ENCODE assay signal across 8 mouse cellular contexts in genomic region chr11:62746001-62746533, GRCm38 (mm10). TPM values are rescaled to one million over a fixed set of nuclear protein-coding genes. Genes with fewer than 3 reads are reported as not detected.
DNase-seq lines count a peak whose midpoint lies in the region; ATAC-seq and TF ChIP-seq lines count a peak whose summit lies in the region.

No protein-coding gene starts in this region.

- H3K4me1 ChIP-seq in hindbrain, embryonic 12.5 days = no peaks in the 10 kb centered on the region
- peaks cover 5% of the 10 kb centered on the region; the same call in 1 of the 2 replicates for H3K4me1 ChIP-seq in lung, embryonic 15.5 days
- no peaks in the 10 kb centered on the region for H3K4me1 ChIP-seq in olfactory bulb, adult 2 months (ENCODE audit: control insufficient read depth, insufficient read depth, low read length)

- H3K4me3 ChIP-seq in hindbrain, embryonic 12.5 days = peak overlapping the region; percentile 33
- peak overlapping the region; percentile 39 for H3K4me3 ChIP-seq in lung, embryonic 15.5 days
- peak overlapping the region; percentile 48 for H3K4me3 ChIP-seq in olfactory bulb, adult 2 months (ENCODE audit: insufficient read depth, low read depth, low read length)

- peak; percentile 86 for DNase-seq in MN1 (ENCODE audit: low spot score)
- peak; percentile 87 for DNase-seq in cerebellum, adult 9-11 months
- peak; percentile 33 to 49 for DNase-seq in frontal cortex, postnatal 14 days (ENCODE audit: low spot score in 2 of 2)
- DNase-seq in layer of hippocampus, postnatal 10 days (ENCODE audit: low spot score in 2 of 2) = peak; percentile 58 to 69
- peak; percentile 70 to 80 for DNase-seq in thymus, postnatal 36 days

- H3K9me3 ChIP-seq in hindbrain, embryonic 12.5 days (replicated peaks) = no peaks in the 10 kb centered on the region
- no peaks in the 10 kb centered on the region for H3K9me3 ChIP-seq in lung, embryonic 15.5 days

- H3K27me3 ChIP-seq in hindbrain, embryonic 12.5 days = peaks cover 11% of the 10 kb centered on the region; the same call in 1 of the 2 replicates
- peaks cover 23% of the 10 kb centered on the region; the same call in 1 of the 2 replicates for H3K27me3 ChIP-seq in lung, embryonic 15.5 days

- H3K36me3 ChIP-seq in hindbrain, embryonic 12.5 days = no peaks in the 10 kb centered on the region
- H3K36me3 ChIP-seq in lung, embryonic 15.5 days = no peaks in the 10 kb centered on the region

- no peak for TF ChIP-seq POLR2A in olfactory bulb, adult 2 months (IDR thresholded peaks at IDR 0.05; ENCODE audit: insufficient read depth, low read depth, low read length)

- ATAC-seq in hindbrain, embryonic 12.5 days (ENCODE audit: low FRiP score) = peak; percentile 80
- no peak for ATAC-seq in lung, embryonic 15.5 days (ENCODE audit: borderline replicate concordance, extremely low read depth, low FRiP score, low TSS enrichment)

- peak overlapping the region; percentile 58 for H3K4me2 ChIP-seq in hindbrain, embryonic 12.5 days (replicated peaks)
- H3K4me2 ChIP-seq in lung, embryonic 15.5 days = peak overlapping the region; percentile 59

- H3K27ac ChIP-seq in hindbrain, embryonic 12.5 days = peak overlapping the region; percentile 5; the same call in 1 of the 2 replicates
- H3K27ac ChIP-seq in lung, embryonic 15.5 days = no peak overlapping the region
- H3K27ac ChIP-seq in olfactory bulb, adult 2 months (ENCODE audit: insufficient read depth, low read depth, low read length) = no peak overlapping the region

- 2% methylated on average over 27 of the region's 27 CpGs for WGBS in hindbrain, embryonic 12.5 days
- WGBS in lung, embryonic 15.5 days = 2% methylated on average over 27 of the region's 27 CpGs
- 1% methylated on average over 27 of the region's 27 CpGs for WGBS in olfactory bulb, adult 2 months

- H3K9ac ChIP-seq in hindbrain, embryonic 12.5 days = peak overlapping the region; percentile 24
- H3K9ac ChIP-seq in lung, embryonic 15.5 days = no peak overlapping the region

- TF ChIP-seq CTCF in olfactory bulb, adult 2 months (IDR thresholded peaks at IDR 0.05; ENCODE audit: insufficient read depth, low read depth, low read length) = no peak

RNA-seq across cellular contexts. Expression of gene Gm10428, which starts 6.8 kb away (rescaled TPM):
- not detected in 2 replicates for polyA plus RNA-seq in hindbrain, embryonic 12.5 days (2016; fragmentation: Nextera tagmentation; extraction: Ambion mirVana)
- total RNA-seq in layer of hippocampus, postnatal 10 days (2021) = not detected
- polyA plus RNA-seq in lung, embryonic 15.5 days (2015; fragmentation: Nextera tagmentation; extraction: Ambion mirVana) = not detected in 2 replicates
- not detected in 2 replicates for polyA plus RNA-seq in olfactory bulb, adult 2 months (2012; ENCODE audit: insufficient read depth, insufficient read length, low replicate concordance, missing spikeins)

RNA-seq across cellular contexts. Expression of gene Zfp287, which starts 14.4 kb away (rescaled TPM):
- 20.8 and 21.1 TPM in 2 replicates for polyA plus RNA-seq in hindbrain, embryonic 12.5 days (2016; fragmentation: Nextera tagmentation; extraction: Ambion mirVana)
- total RNA-seq in layer of hippocampus, postnatal 10 days (2021) = 10 to 100 TPM; 17.8 to 19.9 TPM
- polyA plus RNA-seq in lung, embryonic 15.5 days (2015; fragmentation: Nextera tagmentation; extraction: Ambion mirVana) = 5.8 and 6.6 TPM in 2 replicates
- polyA plus RNA-seq in olfactory bulb, adult 2 months (2012; ENCODE audit: insufficient read depth, insufficient read length, low replicate concordance, missing spikeins) = not detected in 2 replicates

RNA-seq across cellular contexts. Expression of gene Zfp286, which starts 43.2 kb away (rescaled TPM):
- polyA plus RNA-seq in hindbrain, embryonic 12.5 days (2016; fragmentation: Nextera tagmentation; extraction: Ambion mirVana) = 31.2 and 31.9 TPM in 2 replicates
- 10 to 100 TPM; 20.8 to 21.7 TPM for total RNA-seq in layer of hippocampus, postnatal 10 days (2021)
- polyA plus RNA-seq in lung, embryonic 15.5 days (2015; fragmentation: Nextera tagmentation; extraction: Ambion mirVana) = 16.6 and 16.7 TPM in 2 replicates
- polyA plus RNA-seq in olfactory bulb, adult 2 months (2012; ENCODE audit: insufficient read depth, insufficient read length, low replicate concordance, missing spikeins) = not detected in 2 replicates
